Mouse (Mus musculus) hindbrain, postnatal 0 days (tissue): ENCODE measurements around the gene Tmco1. TPM values are rescaled to one million over a fixed set of nuclear protein-coding genes. Genes with fewer than 3 reads are reported as not detected.

Experiments
- ATAC-seq: fragments of 200-750 bp; cut with Nextera tagmentation; 2 replicates; pipeline ENCODE4 v1.8.0; 2017; ENCODE audit warnings: mild to moderate bottlenecking, moderate TSS enrichment, moderate library complexity
- DNase-seq: peaks from one replicate; pipeline ENCODE4 v3.0.0-alpha.2; 2015; ENCODE audit warnings: low spot score
- H3K27ac ChIP-seq: fragments of 300-500 bp; sonication (generic); 2 replicates; pipeline ENCODE4 v1.5.1; 2014; ENCODE audit warnings: mild to moderate bottlenecking
- H3K27me3 ChIP-seq: fragments of 300-500 bp; sonication (generic); 2 replicates; pipeline ENCODE4 v1.6.1; 2014; ENCODE audit warnings: low read length, mixed read lengths; ENCODE audit not compliant: insufficient read depth
- H3K36me3 ChIP-seq: fragments of 300-500 bp; sonication (generic); 2 replicates; pipeline ENCODE4 v1.6.1; 2014; ENCODE audit warnings: low read length, mixed read lengths; ENCODE audit not compliant: insufficient read depth
- H3K4me1 ChIP-seq: fragments of 300-500 bp; sonication (generic); 2 replicates; pipeline ENCODE4 v1.6.1; 2014; ENCODE audit warnings: antibody characterized with exemption, low read length, mixed read lengths; ENCODE audit not compliant: insufficient read depth
- H3K4me2 ChIP-seq: fragments of 300-500 bp; sonication (generic); 2 replicates; pipeline ENCODE4 v1.6.1; 2014; ENCODE audit warnings: low read depth, mild to moderate bottlenecking, low read length, moderate library complexity, mixed read lengths
- H3K4me3 ChIP-seq: fragments of 300-500 bp; sonication (generic); 2 replicates; pipeline ENCODE4 v1.5.1; 2014; ENCODE audit warnings: low read length
- H3K9ac ChIP-seq: fragments of 300-500 bp; sonication (generic); replicated peaks from 2 replicates; pipeline ENCODE4 v1.6.1; 2014; ENCODE audit warnings: mild to moderate bottlenecking, low read length, moderate library complexity, mixed read lengths
- H3K9me3 ChIP-seq: fragments of 300-500 bp; sonication (generic); 2 replicates; pipeline ENCODE4 v1.6.1; 2016; ENCODE audit warnings: low read length, mixed read lengths
- CTCF ChIP-seq: IDR thresholded peaks from 2 replicates; pipeline ENCODE4 v1.5.1; 2016; ENCODE audit warnings: antibody characterized with exemption, control low read depth, low read depth
- WGBS: fragments of 180-500 bp; shearing (Covaris S2); extraction: QIAGEN DNeasy Blood & Tissue Kit; methylation state at CpG from one replicate; pipeline ENCODE4 v1.1.7; 2014; 5-methylcytosine and 5-hydroxymethylcytosine counted together
- polyA plus RNA-seq: library from polyadenylated mRNA; unstranded; fragments of >200 nt; fragmentation: Nextera tagmentation; extraction: Ambion mirVana; gene quantifications from 2 replicates; pipeline ENCODE4 v1.2.1, GENCODE M21; 2015
- total RNA-seq: library from RNA; depleted of rRNA; stranded (reverse); fragments of >200 nt; gene quantifications from 2 replicates; pipeline ENCODE4 v1.2.3, GENCODE M21; 2014

Gene Tmco1
- total and polyA plus RNA-seq, 2 experiments from 2014 or later: 63.2 to 70.4 TPM

DNA sequence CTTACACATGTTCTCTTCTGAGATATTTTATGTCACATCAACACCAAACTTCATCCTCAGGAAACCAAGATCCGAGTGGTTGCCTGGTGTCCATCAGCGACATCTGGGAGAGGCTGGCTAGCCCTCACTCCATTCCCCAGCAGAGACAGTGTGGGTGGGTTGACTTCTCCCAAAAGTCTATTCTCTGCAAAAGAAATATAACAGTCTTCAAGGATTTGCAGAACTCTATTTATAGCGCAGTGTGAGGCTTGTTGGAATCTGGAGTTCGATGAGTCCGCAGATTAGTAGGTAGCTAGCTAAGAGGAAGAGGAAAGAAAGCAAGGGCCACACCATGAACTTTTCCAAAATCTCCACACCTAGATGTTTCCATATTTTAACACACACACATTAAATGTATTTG lies 21.0 kb upstream of the Tmco1 start:
- Histone ChIP-seq H3K9me3 (no peaks in the 10 kb centered on the region), H3K9ac (no peak overlapping the region), H3K4me3 (no peak overlapping the region), H3K4me2 (no peak overlapping the region), H3K27ac (no peak overlapping the region), H3K4me1 (peaks cover 3% of the 10 kb centered on the region; the same call in 1 of the 2 replicates), H3K36me3 (no peaks in the 10 kb centered on the region), H3K27me3 (no peaks in the 10 kb centered on the region)
- no peak for DNase-seq
- ATAC-seq: no peak
- TF ChIP-seq CTCF: no peak
- WGBS: 87% methylated on average over 5 of the region's 5 CpGs

DNA sequence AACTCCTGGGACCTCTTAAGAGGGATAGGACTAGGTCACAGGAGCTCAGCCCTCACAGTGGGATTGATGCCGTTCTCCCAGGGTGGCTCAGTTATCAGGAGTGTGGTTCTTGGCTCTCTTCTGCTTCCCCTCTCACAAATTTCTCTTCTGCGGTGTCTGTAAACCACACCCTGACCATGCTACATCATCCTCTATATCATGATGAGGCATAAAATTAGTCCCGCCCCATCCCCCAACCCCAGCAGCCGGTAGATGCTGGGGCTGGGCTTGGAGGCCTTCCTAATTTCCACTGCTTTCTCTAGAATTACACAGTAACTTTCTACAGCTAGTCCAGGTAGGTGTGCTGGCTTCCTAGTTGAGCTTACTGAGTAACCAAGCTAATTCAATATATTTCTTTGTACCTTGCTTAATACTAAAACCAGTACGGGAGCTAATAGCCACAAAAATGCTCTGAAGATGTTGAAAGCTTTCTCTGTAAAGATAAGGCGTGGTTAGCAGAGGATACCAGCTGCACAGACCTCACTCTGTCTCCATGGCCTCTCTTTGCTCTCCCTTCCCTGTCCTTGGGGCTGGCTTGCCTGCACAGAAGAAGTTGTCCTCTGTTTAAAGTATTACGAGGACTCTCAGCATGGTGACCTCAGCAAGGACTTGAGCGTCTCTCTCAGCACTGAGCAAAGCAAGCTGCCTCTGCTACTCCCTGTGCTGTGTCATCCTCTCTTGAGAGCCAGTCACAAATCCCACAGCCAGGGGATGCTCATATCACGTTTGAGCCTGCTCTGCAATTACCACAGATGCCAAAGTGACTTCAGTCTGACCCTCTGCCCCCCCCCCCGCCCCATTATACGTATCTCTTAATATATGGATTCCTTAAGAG lies 19.3 kb upstream of the Tmco1 start:
- Histone ChIP-seq H3K9me3 (no peaks in the 10 kb centered on the region), H3K4me2 (no peak overlapping the region), H3K27me3 (no peaks in the 10 kb centered on the region), H3K4me3 (no peak overlapping the region), H3K9ac (no peak overlapping the region), H3K27ac (no peak overlapping the region), H3K36me3 (no peaks in the 10 kb centered on the region), H3K4me1 (no peaks in the 10 kb centered on the region)
- DNase-seq (no peak), ATAC-seq (no peak)
- TF ChIP-seq CTCF: peak; percentile 13
- 47% methylated on average over 11 of the region's 11 CpGs for WGBS

DNA sequence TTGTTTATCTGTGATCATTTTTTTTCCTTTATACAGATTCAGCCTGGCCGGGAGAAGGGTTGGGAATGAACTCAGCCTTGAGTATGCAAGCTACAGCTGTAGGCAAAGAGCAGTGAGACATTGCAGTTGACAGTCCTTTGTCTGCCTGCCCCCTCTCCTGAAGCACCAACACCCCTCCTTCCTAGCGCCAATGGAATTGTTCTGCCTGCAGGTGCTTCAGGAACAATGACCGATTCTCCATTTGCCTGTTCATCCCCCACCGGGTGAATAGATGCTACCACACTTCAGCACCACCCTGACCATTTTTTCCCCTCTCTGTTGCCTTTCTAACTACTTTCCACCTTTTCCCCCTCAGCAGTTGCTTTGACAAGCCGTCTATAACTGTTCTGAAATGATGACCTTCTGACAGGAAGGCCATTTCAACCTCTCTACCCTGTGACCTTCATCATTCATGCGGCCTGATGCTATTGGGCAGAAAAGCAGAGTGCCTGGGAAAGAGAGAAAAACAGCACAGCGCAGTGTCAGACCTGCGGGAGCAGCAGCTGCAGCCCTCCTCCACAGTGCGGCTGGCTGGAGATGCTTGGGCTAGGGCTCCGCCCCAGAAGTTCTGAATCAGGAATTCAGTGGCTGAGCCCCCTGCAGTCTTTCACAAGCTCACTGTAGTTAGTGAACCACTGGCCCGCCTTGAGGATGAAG lies 18.5 kb upstream of the Tmco1 start:
- ATAC-seq (no peak), DNase-seq (peak; percentile 23)
- Histone ChIP-seq H3K27me3 (no peaks in the 10 kb centered on the region), H3K27ac (no peak overlapping the region), H3K36me3 (no peaks in the 10 kb centered on the region), H3K4me2 (no peak overlapping the region), H3K9me3 (no peaks in the 10 kb centered on the region), H3K9ac (no peak overlapping the region), H3K4me1 (no peaks in the 10 kb centered on the region), H3K4me3 (no peak overlapping the region)
- WGBS: 7% methylated on average over 11 of the region's 11 CpGs
- no peak for TF ChIP-seq CTCF

DNA sequence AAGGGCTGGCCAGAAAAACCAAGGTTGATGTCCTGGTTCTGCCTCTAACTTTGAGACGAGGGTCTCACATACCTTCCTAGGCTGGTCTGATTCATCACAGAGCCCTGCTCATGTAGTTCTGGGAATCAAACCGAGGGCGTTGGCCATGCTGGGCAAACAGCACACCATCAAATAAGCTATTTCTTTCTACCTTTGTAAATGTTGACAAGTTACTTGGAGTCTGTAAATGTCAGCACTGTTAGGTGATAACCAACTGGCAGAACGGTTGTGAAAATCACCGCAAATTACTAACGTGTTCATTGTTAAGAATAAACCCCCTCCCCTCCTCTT lies 17.9 kb upstream of the Tmco1 start:
- no peaks in the 10 kb centered on the region for H3K36me3 ChIP-seq
- 29% methylated on average over 6 of the region's 6 CpGs for WGBS
- H3K4me1 ChIP-seq: no peaks in the 10 kb centered on the region
- no peak overlapping the region for H3K4me3 ChIP-seq
- DNase-seq (no peak), ATAC-seq (no peak)
- no peak for TF ChIP-seq CTCF
- H3K4me2 ChIP-seq: no peak overlapping the region
- no peaks in the 10 kb centered on the region for H3K27me3 ChIP-seq
- H3K9ac ChIP-seq: no peak overlapping the region
- H3K27ac ChIP-seq: no peak overlapping the region
- H3K9me3 ChIP-seq: no peaks in the 10 kb centered on the region

DNA sequence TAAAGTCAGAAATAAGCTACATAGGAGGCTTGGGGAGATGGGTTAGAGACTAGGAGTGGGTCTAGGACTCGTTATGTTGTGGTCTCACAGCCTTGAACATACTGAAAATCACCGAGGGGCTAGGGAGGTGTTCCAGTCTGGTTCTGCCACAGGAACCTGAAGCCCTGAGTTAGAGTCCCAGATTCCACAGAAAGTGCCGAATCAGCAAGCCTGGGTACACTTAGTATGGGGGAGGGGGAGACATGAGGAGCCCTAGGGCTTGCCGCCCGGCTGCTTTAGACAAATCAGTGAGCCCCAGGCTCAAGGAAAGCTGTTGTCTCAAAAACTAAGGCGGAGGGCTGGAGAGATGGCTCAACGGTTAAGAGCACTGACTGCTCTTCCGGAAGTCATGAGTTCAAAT lies 16.6 kb upstream of the Tmco1 start:
- no peak for ATAC-seq
- H3K9me3 ChIP-seq: no peaks in the 10 kb centered on the region
- H3K27me3 ChIP-seq: no peaks in the 10 kb centered on the region
- WGBS: 75% methylated on average over 8 of the region's 8 CpGs
- TF ChIP-seq CTCF: no peak
- no peak overlapping the region for H3K4me2 ChIP-seq
- no peak overlapping the region for H3K27ac ChIP-seq
- no peaks in the 10 kb centered on the region for H3K4me1 ChIP-seq
- no peaks in the 10 kb centered on the region for H3K36me3 ChIP-seq
- no peak overlapping the region for H3K9ac ChIP-seq
- no peak overlapping the region for H3K4me3 ChIP-seq
- no peak for DNase-seq

DNA sequence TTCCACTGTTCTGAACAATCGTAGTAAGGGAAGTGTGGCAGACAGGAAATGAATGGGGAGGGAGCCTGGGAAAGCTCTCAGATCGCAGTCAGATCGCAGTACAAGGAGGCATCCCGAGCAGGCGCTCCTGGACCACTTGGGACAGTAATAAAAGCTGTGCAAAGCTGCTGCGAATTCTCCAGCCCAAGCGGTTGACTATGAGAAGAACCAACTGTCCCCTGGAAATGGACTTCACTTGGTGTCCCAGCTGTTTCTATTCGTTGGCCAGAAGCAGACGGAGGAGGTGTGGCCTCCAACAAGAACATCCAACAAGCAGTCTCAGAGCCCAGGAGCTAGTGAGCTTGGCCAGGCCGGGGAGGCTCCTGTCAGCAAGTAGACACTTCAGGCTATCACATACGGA lies 15.7 kb upstream of the Tmco1 start:
- H3K36me3 ChIP-seq: no peaks in the 10 kb centered on the region
- H3K9ac ChIP-seq: no peak overlapping the region
- H3K9me3 ChIP-seq: no peaks in the 10 kb centered on the region
- no peak overlapping the region for H3K4me2 ChIP-seq
- WGBS: 55% methylated on average over 11 of the region's 11 CpGs
- no peak for TF ChIP-seq CTCF
- H3K4me3 ChIP-seq: no peak overlapping the region
- no peak for DNase-seq
- no peak for ATAC-seq
- H3K27ac ChIP-seq: no peak overlapping the region
- H3K4me1 ChIP-seq: no peaks in the 10 kb centered on the region
- H3K27me3 ChIP-seq: no peaks in the 10 kb centered on the region
